Mouse (Mus musculus) midbrain, embryonic 16.5 days (tissue): ENCODE measurements around the gene Agpat4. TPM values are rescaled to one million over a fixed set of nuclear protein-coding genes. Genes with fewer than 3 reads are reported as not detected.
A peak's percentile ranks its signal among the peaks of the same experiment; 100 is the strongest.

Experiments used
- ATAC-seq: fragments of 200-750 bp; cut with Nextera tagmentation; 2 replicates; pipeline ENCODE4 v1.8.0; 2017; ENCODE audit warnings: moderate TSS enrichment
- H3K27ac ChIP-seq: fragments of 300-500 bp; sonication (generic); 2 replicates; pipeline ENCODE4 v1.5.1; 2014; ENCODE audit warnings: mild to moderate bottlenecking, low read length, mixed read lengths
- H3K27me3 ChIP-seq: fragments of 300-500 bp; sonication (generic); 2 replicates; pipeline ENCODE4 v1.6.1; 2014; ENCODE audit warnings: low read depth, low read length, mixed read lengths; ENCODE audit not compliant: control insufficient read depth, insufficient read depth
- H3K36me3 ChIP-seq: fragments of 300-500 bp; sonication (generic); 2 replicates; pipeline ENCODE4 v1.6.1; 2014; ENCODE audit warnings: mild to moderate bottlenecking, low read length, moderate library complexity, mixed read lengths; ENCODE audit not compliant: control insufficient read depth, insufficient read depth
- H3K4me1 ChIP-seq: fragments of 300-500 bp; sonication (generic); 2 replicates; pipeline ENCODE4 v1.6.1; 2014; ENCODE audit warnings: mild to moderate bottlenecking, low read length, mixed read lengths; ENCODE audit not compliant: control insufficient read depth, insufficient read depth
- H3K4me2 ChIP-seq: fragments of 300-500 bp; sonication (generic); 2 replicates; pipeline ENCODE4 v1.6.1; 2014; ENCODE audit warnings: mild to moderate bottlenecking, low read length, mixed read lengths
- H3K4me3 ChIP-seq: fragments of 300-500 bp; sonication (generic); 2 replicates; pipeline ENCODE4 v1.5.1; 2014; ENCODE audit warnings: low read depth, mild to moderate bottlenecking, low read length, moderate library complexity, mixed read lengths
- H3K9ac ChIP-seq: fragments of 300-500 bp; sonication (generic); 2 replicates; pipeline ENCODE4 v1.6.1; 2014; ENCODE audit warnings: low read depth, low read length, mixed read lengths
- H3K9me3 ChIP-seq: fragments of 300-500 bp; sonication (generic); replicated peaks from 2 replicates; pipeline ENCODE4 v1.6.1; 2014; ENCODE audit warnings: mild to moderate bottlenecking, low read length, mixed read lengths; ENCODE audit not compliant: control insufficient read depth, poor library complexity, severe bottlenecking
- WGBS: fragments of 180-500 bp; shearing (Covaris S2); extraction: QIAGEN DNeasy Blood & Tissue Kit; methylation state at CpG from one replicate; pipeline ENCODE4 v1.1.7; 2014; 5-methylcytosine and 5-hydroxymethylcytosine counted together
- polyA plus RNA-seq: library from polyadenylated mRNA; unstranded; fragments of >200 nt; fragmentation: Nextera tagmentation; extraction: Ambion mirVana; gene quantifications from 2 replicates; pipeline ENCODE4 v1.2.1, GENCODE M21; 2015

The Agpat4 gene
- polyA plus RNA-seq, 1 experiment from 2014 or later: 68.3 TPM

DNA sequence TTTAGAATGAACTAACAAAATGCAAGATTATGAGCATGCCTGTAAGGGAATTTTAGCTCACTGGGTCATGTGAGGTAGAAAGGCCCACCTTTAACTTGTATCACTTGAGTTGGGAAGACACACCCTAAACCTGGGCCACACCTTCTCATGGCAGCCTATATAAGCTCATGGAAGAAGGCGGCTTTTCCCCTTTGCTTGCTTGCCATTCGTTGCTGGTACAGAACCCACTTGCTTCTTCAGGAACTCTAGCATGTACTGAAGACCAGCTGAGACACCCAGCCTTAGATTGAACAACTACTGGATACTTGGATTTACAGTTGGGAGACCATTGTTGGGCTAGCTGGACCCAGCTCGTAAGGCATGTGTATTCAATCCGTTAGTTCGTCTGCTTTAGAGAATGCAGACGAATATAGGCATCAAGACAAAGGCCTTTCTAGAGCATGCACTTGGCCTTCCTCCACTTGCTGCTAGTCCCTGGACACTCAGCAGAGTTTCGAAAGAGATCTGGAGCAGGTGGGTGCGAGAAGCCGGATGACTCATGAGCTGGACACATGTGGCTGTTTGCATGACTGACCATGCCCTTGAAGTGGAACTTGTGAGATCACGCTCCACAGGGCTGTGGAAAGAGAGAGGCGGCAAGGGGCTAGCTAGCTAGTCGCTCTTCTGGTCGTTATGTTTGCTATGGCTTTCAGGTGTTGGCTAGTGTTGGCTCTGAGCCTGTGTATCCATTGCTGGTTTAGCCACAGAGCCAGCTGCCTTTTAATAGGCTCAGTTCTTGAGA, 42.7 kb downstream of the Agpat4 start:
- Histone ChIP-seq H3K4me3 (no peak overlapping the region), H3K36me3 (no peaks in the 10 kb centered on the region), H3K27me3 (no peaks in the 10 kb centered on the region), H3K27ac (no peak overlapping the region), H3K9ac (no peak overlapping the region), H3K4me1 (peaks cover 6% of the 10 kb centered on the region; the same call in 1 of the 2 replicates), H3K4me2 (no peak overlapping the region), H3K9me3 (no peaks in the 10 kb centered on the region)
- ATAC-seq: no peak
- WGBS: 93% methylated on average over 13 of the region's 13 CpGs

GRCm38 (mm10) chr17:12161877-12162276, 43.4 kb downstream of the Agpat4 start:
- Histone ChIP-seq H3K36me3 (no peaks in the 10 kb centered on the region), H3K27me3 (no peaks in the 10 kb centered on the region), H3K9me3 (no peaks in the 10 kb centered on the region), H3K9ac (no peak overlapping the region), H3K4me1 (peaks cover 6% of the 10 kb centered on the region; the same call in 1 of the 2 replicates), H3K27ac (no peak overlapping the region), H3K4me2 (no peak overlapping the region), H3K4me3 (no peak overlapping the region)
- WGBS: 95% methylated on average over 7 of the region's 7 CpGs
- ATAC-seq: no peak

DNA sequence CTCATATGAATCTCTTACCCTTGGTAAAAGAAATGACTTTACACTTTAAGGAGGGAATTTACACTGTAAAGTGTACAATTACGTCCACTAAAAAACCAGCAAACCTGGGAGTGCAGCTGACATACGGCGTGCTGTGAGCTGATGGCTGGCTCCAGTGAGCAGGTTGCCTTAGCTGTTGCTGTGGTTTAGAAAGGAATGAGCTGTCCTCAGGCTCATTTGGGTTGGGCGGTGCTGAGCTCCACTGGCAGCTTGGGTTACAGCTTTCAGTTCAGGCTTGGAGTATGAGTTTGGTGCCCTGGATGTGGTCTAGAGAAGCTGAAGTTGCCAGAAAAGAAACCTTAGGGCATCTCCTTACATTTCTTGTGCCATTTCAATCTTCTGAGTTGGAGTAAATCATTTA, 44.3 kb downstream of the Agpat4 start:
- no peak overlapping the region for H3K9ac ChIP-seq
- no peak for ATAC-seq
- H3K36me3 ChIP-seq: no peaks in the 10 kb centered on the region
- H3K4me2 ChIP-seq: no peak overlapping the region
- H3K27me3 ChIP-seq: no peaks in the 10 kb centered on the region
- WGBS: 75% methylated on average over 4 of the region's 4 CpGs
- H3K4me3 ChIP-seq: no peak overlapping the region
- H3K9me3 ChIP-seq: no peaks in the 10 kb centered on the region
- peaks cover 6% of the 10 kb centered on the region; the same call in 1 of the 2 replicates for H3K4me1 ChIP-seq
- no peak overlapping the region for H3K27ac ChIP-seq

GRCm38 (mm10) chr17:12163403-12163802, 44.9 kb downstream of the Agpat4 start:
- H3K4me3 ChIP-seq: no peak overlapping the region
- no peak overlapping the region for H3K4me2 ChIP-seq
- H3K9me3 ChIP-seq: no peaks in the 10 kb centered on the region
- no peak overlapping the region for H3K27ac ChIP-seq
- peaks cover 6% of the 10 kb centered on the region; the same call in 1 of the 2 replicates for H3K4me1 ChIP-seq
- no peaks in the 10 kb centered on the region for H3K36me3 ChIP-seq
- no peaks in the 10 kb centered on the region for H3K27me3 ChIP-seq
- no peak for ATAC-seq
- H3K9ac ChIP-seq: no peak overlapping the region
- WGBS: 55% methylated on average over 13 of the region's 13 CpGs

- WGBS: 63% methylated on average over 7 of the region's 7 CpGs
These were observed 45.4 kb downstream of the Agpat4 start for GRCm38 (mm10) chr17:12163903-12164302.

GRCm38 (mm10) chr17:12164507-12164906, 46.0 kb downstream of the Agpat4 start:
- H3K4me3 ChIP-seq: no peak overlapping the region
- no peaks in the 10 kb centered on the region for H3K27me3 ChIP-seq
- no peak overlapping the region for H3K27ac ChIP-seq
- H3K9ac ChIP-seq: no peak overlapping the region
- peaks cover 14% of the 10 kb centered on the region for H3K4me1 ChIP-seq
- H3K4me2 ChIP-seq: no peak overlapping the region
- no peaks in the 10 kb centered on the region for H3K9me3 ChIP-seq
- no peaks in the 10 kb centered on the region for H3K36me3 ChIP-seq
- ATAC-seq: no peak
- WGBS: 92% methylated on average over 6 of the region's 6 CpGs

More at GRCm38 (mm10) chr17:12163903-12164302, 45.4 kb downstream of the Agpat4 start:
- Histone ChIP-seq H3K4me2 (no peak overlapping the region), H3K27ac (no peak overlapping the region), H3K36me3 (no peaks in the 10 kb centered on the region), H3K9ac (no peak overlapping the region), H3K4me1 (peaks cover 10% of the 10 kb centered on the region), H3K27me3 (no peaks in the 10 kb centered on the region), H3K9me3 (no peaks in the 10 kb centered on the region), H3K4me3 (no peak overlapping the region)
- no peak for ATAC-seq

- no peak overlapping the region for H3K9ac ChIP-seq
- no peaks in the 10 kb centered on the region for H3K9me3 ChIP-seq
- no peak overlapping the region for H3K27ac ChIP-seq
- peaks cover 15% of the 10 kb centered on the region for H3K4me1 ChIP-seq
- H3K4me3 ChIP-seq: no peak overlapping the region
- no peaks in the 10 kb centered on the region for H3K27me3 ChIP-seq
- H3K4me2 ChIP-seq: no peak overlapping the region
- ATAC-seq: no peak
- 91% methylated on average over 11 of the region's 11 CpGs for WGBS
- no peaks in the 10 kb centered on the region for H3K36me3 ChIP-seq
These were observed 46.6 kb downstream of the Agpat4 start for GRCm38 (mm10) chr17:12165009-12165695.

DNA sequence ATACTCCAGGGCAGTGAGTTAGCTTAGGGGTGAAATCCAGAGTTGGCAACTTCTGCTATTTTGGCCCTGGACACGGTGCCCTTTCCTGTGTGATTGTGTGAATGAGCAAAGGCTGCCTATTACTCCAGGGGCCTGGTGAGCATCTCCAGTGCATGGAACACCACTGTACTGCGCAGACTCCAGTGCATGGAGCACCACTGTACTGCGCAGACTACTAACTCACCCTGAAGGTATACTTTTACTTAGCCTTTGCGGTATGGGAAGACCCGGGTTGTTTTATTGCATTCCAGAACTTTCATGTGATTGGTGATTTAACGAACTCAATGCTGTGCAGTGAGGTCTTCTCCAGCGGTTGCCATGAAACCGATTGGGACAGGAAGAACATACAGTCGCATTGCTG, 47.2 kb downstream of the Agpat4 start:
- ATAC-seq: no peak
- Histone ChIP-seq H3K4me1 (peaks cover 15% of the 10 kb centered on the region), H3K36me3 (no peaks in the 10 kb centered on the region), H3K4me2 (no peak overlapping the region), H3K9me3 (no peaks in the 10 kb centered on the region), H3K27me3 (no peaks in the 10 kb centered on the region), H3K27ac (no peak overlapping the region), H3K4me3 (no peak overlapping the region), H3K9ac (no peak overlapping the region)
- WGBS: 97% methylated on average over 9 of the region's 9 CpGs

DNA sequence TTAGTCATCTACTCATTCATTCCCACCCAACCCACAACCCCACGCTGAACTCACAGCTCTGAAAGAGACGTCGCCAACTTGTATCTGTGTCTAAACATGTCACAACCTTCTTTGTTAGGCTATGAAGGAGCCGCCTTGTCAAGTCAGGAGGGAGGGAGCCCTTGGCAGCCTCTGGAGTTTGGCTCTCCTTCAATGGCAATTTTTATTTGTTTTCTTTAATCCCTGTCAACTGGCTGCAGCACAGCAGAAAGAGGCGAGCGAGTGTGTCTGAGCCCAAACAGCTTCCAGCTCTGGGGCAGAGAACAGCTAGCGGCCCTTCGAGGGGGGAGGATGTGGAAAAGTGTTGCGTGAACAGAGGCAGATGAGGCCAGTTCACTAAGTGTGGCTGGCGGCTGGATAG, 50.0 kb downstream of the Agpat4 start:
- Histone ChIP-seq H3K27me3 (no peaks in the 10 kb centered on the region), H3K4me2 (0 out of 2 replicates have a peak overlapping the region, but pooled peaks have one; percentile 1), H3K36me3 (no peaks in the 10 kb centered on the region), H3K9ac (no peak overlapping the region), H3K27ac (peak overlapping the region; percentile 30; the same call in 1 of the 2 replicates), H3K9me3 (no peaks in the 10 kb centered on the region), H3K4me1 (peaks cover 14% of the 10 kb centered on the region), H3K4me3 (no peak overlapping the region)
- peak; percentile 71 for ATAC-seq
- 31% methylated on average over 10 of the region's 10 CpGs for WGBS
